Mouse (Mus musculus): ENCODE data around the gene Mrpl16. TPM values are rescaled to one million over a fixed set of nuclear protein-coding genes. Genes with fewer than 3 reads are reported as not detected.

Mrpl16 gene
- polyA plus RNA-seq (2016; fragmentation: Nextera tagmentation; extraction: Ambion mirVana) = 45.6 and 48.1 TPM in 2 replicates

DNA sequence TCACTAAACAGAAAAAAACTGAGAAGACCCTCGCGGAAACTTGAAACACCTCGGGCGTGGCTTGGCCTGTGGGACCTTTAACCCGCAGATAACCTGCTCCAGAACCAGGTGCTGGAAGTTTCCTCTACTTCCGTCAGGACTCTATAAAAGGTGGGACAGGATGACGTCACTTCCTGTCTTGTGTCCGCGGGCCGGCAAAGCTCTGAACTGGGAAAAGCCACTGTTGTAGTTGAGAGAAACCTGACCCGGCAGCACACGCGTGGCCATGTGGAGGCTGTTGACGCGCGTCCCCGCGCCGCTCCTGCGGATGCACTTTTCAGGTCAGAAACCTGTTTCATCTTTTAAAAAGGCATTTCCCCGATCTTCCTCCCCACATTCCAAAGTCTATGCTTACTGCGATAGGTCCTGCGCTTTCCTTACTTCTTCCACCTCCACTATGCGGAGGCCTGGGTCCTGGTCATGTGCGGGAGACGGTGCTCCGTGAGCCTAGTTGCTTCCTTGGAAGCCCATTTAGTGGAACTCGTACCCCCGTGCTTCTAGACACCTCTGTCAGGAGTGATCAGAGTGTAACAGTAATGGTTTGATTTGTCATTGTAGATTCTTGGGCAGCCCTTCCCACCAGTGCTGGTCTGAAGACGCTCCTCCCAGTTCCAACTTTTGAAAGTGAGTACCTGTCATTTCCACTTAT is at the start of gene Mrpl16:
Gene Mrpl16 (plus strand): TSS at position 187 of the 688 bp plus-strand sequence.
- under 1% methylated on average over 30 of the region's 30 CpGs for WGBS

DNA sequence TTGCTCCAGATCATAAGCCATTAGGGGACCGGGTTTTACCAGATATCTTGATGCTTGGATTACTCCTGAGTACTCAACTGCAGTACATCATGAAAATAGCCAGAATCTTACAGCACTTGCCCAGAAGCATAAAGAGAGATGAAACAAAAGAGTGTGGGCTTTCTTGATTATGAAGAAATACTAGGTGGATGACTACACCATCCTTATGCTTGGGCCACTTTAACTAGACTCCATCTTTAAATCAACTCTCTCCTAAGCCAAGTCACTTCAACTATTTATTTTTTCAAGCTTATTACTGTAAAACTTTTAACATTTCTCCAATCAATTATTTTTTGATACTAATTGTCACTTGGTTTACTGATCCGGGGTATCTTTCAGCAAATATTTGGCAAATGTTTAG is 46.3 kb upstream of the Mrpl16 start:
- Histone ChIP-seq H3K9ac (no peak overlapping the region), H3K4me3 (no peak overlapping the region), H3K4me2 (replicated peaks) (no peak overlapping the region), H3K27ac (no peak overlapping the region), H3K9me3 (no peaks in the 10 kb centered on the region), H3K27me3 (no peaks in the 10 kb centered on the region), H3K4me1 (no peaks in the 10 kb centered on the region), H3K36me3 (no peaks in the 10 kb centered on the region)
- WGBS = 84% methylated on average over 2 of the region's 2 CpGs
- no peak for ATAC-seq (ENCODE audit: insufficient number of reproducible peaks, insufficient read depth, low FRiP score, low TSS enrichment)

More for the DNA sequence above, at the start of gene Mrpl16:
- Histone ChIP-seq H3K4me2 (replicated peaks) (peak within 1 kb of the TSS; percentile 72), H3K36me3 (peaks cover 12% of the 10 kb centered on the region), H3K27ac (0 out of 2 replicates have a peak within 1 kb of the TSS, but pooled peaks have one; percentile 23), H3K27me3 (no peaks in the 10 kb centered on the region), H3K9me3 (no peaks in the 10 kb centered on the region), H3K4me1 (0 out of 2 replicates have a peak, but pooled peaks cover 5% of the 10 kb centered on the region), H3K4me3 (peak within 1 kb of the TSS; percentile 64), H3K9ac (peak within 1 kb of the TSS; percentile 69)
- ATAC-seq (ENCODE audit: insufficient number of reproducible peaks, insufficient read depth, low FRiP score, low TSS enrichment) = peak; percentile 88

- Histone ChIP-seq H3K36me3 (no peaks in the 10 kb centered on the region), H3K9me3 (no peaks in the 10 kb centered on the region), H3K4me3 (no peak overlapping the region), H3K9ac (no peak overlapping the region), H3K27ac (no peak overlapping the region), H3K27me3 (no peaks in the 10 kb centered on the region), H3K4me2 (replicated peaks) (no peak overlapping the region), H3K4me1 (no peaks in the 10 kb centered on the region)
- 83% methylated on average over 6 of the region's 6 CpGs for WGBS
- no peak for ATAC-seq (ENCODE audit: insufficient number of reproducible peaks, insufficient read depth, low FRiP score, low TSS enrichment)
Observed at GRCm38 (mm10) chr19:11724275-11724674, 45.9 kb upstream of the Mrpl16 start.

DNA sequence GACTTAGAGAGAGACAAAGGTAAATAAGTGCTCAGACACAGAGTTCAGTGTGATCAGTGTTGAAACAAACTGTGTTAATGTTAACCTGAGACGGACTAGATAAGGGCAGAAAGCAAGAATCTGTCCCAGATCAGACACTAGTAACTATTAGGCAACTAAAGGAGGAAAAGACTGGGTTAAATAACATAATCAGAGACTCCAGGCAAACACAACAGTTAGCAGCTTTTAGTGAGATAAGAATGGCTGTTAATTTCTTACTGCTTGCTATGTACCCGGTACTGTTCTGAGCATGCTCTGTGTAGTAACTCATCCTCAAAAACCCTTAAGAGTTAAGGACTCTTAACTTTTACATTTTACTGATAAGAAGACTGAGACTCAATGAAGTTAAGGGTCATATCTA is 44.3 kb upstream of the Mrpl16 start:
- no peak overlapping the region for H3K9ac ChIP-seq
- ATAC-seq (ENCODE audit: insufficient number of reproducible peaks, insufficient read depth, low FRiP score, low TSS enrichment) = no peak
- no peaks in the 10 kb centered on the region for H3K9me3 ChIP-seq
- H3K27me3 ChIP-seq = no peaks in the 10 kb centered on the region
- H3K4me1 ChIP-seq = no peaks in the 10 kb centered on the region
- WGBS = 87% methylated on average over 2 of the region's 2 CpGs
- H3K27ac ChIP-seq = no peak overlapping the region
- no peak overlapping the region for H3K4me3 ChIP-seq
- H3K36me3 ChIP-seq = no peaks in the 10 kb centered on the region
- no peak overlapping the region for H3K4me2 ChIP-seq (replicated peaks)

DNA sequence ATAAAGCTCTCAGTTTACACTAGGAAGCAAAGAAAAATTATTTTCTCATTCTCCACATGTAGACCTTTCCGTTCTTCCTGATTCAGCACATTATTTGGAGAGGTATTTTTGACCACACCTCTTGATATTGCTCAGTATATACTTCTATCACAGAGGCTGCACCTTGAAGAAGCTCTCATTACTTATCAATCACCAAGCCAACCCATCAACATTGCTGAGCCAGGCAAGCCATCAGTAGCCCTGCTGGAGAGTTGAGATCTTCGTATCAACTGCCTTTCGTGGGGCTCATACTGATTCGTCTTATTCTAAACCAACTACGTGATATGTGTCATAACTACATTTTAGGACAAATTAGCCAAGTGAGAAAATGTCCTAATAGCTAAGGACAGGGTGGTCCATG is 42.9 kb upstream of the Mrpl16 start:
- Histone ChIP-seq H3K4me3 (no peak overlapping the region), H3K36me3 (no peaks in the 10 kb centered on the region), H3K27ac (no peak overlapping the region), H3K9me3 (no peaks in the 10 kb centered on the region), H3K9ac (no peak overlapping the region), H3K4me2 (replicated peaks) (no peak overlapping the region), H3K4me1 (no peaks in the 10 kb centered on the region), H3K27me3 (no peaks in the 10 kb centered on the region)
- WGBS = 90% methylated on average over 5 of the region's 5 CpGs
- ATAC-seq (ENCODE audit: insufficient number of reproducible peaks, insufficient read depth, low FRiP score, low TSS enrichment) = no peak

- WGBS = 73% methylated on average over 1 of the region's 1 CpGs
- no peaks in the 10 kb centered on the region for H3K27me3 ChIP-seq
- no peaks in the 10 kb centered on the region for H3K36me3 ChIP-seq
- ATAC-seq (ENCODE audit: insufficient number of reproducible peaks, insufficient read depth, low FRiP score, low TSS enrichment) = no peak
- no peaks in the 10 kb centered on the region for H3K9me3 ChIP-seq
- H3K4me1 ChIP-seq = no peaks in the 10 kb centered on the region
- H3K27ac ChIP-seq = no peak overlapping the region
- no peak overlapping the region for H3K9ac ChIP-seq
- H3K4me2 ChIP-seq (replicated peaks) = no peak overlapping the region
- no peak overlapping the region for H3K4me3 ChIP-seq
Observed at GRCm38 (mm10) chr19:11730278-11730677, 39.9 kb upstream of the Mrpl16 start.

GRCm38 (mm10) chr19:11736455-11736854 is 33.7 kb upstream of the Mrpl16 start:
- Histone ChIP-seq H3K9me3 (no peaks in the 10 kb centered on the region), H3K4me2 (replicated peaks) (no peak overlapping the region), H3K27ac (no peak overlapping the region), H3K4me1 (no peaks in the 10 kb centered on the region), H3K9ac (no peak overlapping the region), H3K4me3 (no peak overlapping the region), H3K36me3 (no peaks in the 10 kb centered on the region), H3K27me3 (no peaks in the 10 kb centered on the region)
- WGBS = 54% methylated on average over 1 of the region's 1 CpGs
- no peak for ATAC-seq (ENCODE audit: insufficient number of reproducible peaks, insufficient read depth, low FRiP score, low TSS enrichment)

DNA sequence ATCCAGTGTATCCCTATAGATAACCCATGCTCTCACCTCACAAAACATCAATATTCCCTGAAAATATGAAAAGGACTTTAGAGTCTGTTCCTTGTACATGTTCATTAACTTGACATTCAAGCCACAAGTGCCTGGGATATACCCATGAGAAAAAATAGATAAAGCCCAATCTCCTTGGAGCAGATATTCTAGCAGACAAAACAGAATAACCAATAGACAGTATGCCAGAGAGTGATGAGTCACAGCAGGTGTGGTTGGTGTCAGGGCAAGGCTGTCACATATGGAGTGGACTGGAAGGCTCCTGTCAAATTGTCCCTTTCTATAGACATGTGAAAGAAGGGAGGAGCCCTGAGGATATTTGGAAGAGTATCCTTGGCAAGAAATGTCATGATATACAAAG is 24.5 kb upstream of the Mrpl16 start:
- Histone ChIP-seq H3K9me3 (no peaks in the 10 kb centered on the region), H3K4me1 (no peaks in the 10 kb centered on the region), H3K9ac (no peak overlapping the region), H3K27me3 (no peaks in the 10 kb centered on the region), H3K4me2 (replicated peaks) (no peak overlapping the region), H3K36me3 (no peaks in the 10 kb centered on the region), H3K27ac (no peak overlapping the region), H3K4me3 (no peak overlapping the region)
- ATAC-seq (ENCODE audit: insufficient number of reproducible peaks, insufficient read depth, low FRiP score, low TSS enrichment) = no peak

- ATAC-seq (ENCODE audit: insufficient number of reproducible peaks, insufficient read depth, low FRiP score, low TSS enrichment) = no peak
- Histone ChIP-seq H3K27me3 (no peaks in the 10 kb centered on the region), H3K4me3 (no peak within 1 kb of the TSS), H3K9me3 (no peaks in the 10 kb centered on the region), H3K36me3 (no peaks in the 10 kb centered on the region), H3K27ac (no peak within 1 kb of the TSS), H3K9ac (no peak within 1 kb of the TSS), H3K4me1 (no peaks in the 10 kb centered on the region), H3K4me2 (replicated peaks) (no peak within 1 kb of the TSS)
- 89% methylated on average over 2 of the region's 2 CpGs for WGBS
Observed at GRCm38 (mm10) chr19:11747298-11747697, 22.9 kb upstream of the Mrpl16 start, which contains the start of gene Gif. Gif (plus strand) TSS chr19:11747554.

DNA sequence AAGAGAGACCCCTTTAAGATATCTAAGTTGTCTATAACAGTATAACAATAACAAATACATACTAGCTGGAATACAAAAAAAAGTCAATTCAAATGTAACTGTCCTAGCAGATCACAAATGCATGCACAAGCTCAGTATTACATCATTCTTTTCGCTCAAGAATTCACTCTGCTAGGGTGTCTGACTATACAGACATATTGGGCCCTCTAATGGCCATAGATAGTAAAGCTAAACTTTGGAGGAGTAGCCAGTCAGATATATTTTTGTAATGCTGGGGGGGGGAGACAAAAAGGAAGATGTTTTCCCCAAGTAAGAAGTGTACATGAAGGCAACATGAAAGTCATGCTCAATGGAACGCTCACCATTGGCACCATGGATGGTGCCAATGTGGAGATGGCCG is 5.1 kb upstream of the Mrpl16 start:
- Histone ChIP-seq H3K36me3 (no peaks in the 10 kb centered on the region), H3K4me3 (no peak overlapping the region), H3K4me1 (no peaks in the 10 kb centered on the region), H3K27me3 (no peaks in the 10 kb centered on the region), H3K9ac (no peak overlapping the region), H3K27ac (no peak overlapping the region), H3K9me3 (no peaks in the 10 kb centered on the region), H3K4me2 (replicated peaks) (no peak overlapping the region)
- 79% methylated on average over 3 of the region's 3 CpGs for WGBS
- no peak for ATAC-seq (ENCODE audit: insufficient number of reproducible peaks, insufficient read depth, low FRiP score, low TSS enrichment)

GRCm38 (mm10) chr19:11766413-11766812 is 3.8 kb upstream of the Mrpl16 start:
- Histone ChIP-seq H3K4me3 (no peak overlapping the region), H3K9me3 (no peaks in the 10 kb centered on the region), H3K27ac (no peak overlapping the region), H3K4me2 (replicated peaks) (no peak overlapping the region), H3K9ac (no peak overlapping the region), H3K36me3 (no peaks in the 10 kb centered on the region), H3K27me3 (no peaks in the 10 kb centered on the region), H3K4me1 (0 out of 2 replicates have a peak, but pooled peaks cover 5% of the 10 kb centered on the region)
- 80% methylated on average over 4 of the region's 4 CpGs for WGBS
- ATAC-seq (ENCODE audit: insufficient number of reproducible peaks, insufficient read depth, low FRiP score, low TSS enrichment) = no peak

- Histone ChIP-seq H3K9ac (no peak overlapping the region), H3K4me2 (replicated peaks) (no peak overlapping the region), H3K27me3 (no peaks in the 10 kb centered on the region), H3K27ac (no peak overlapping the region), H3K9me3 (no peaks in the 10 kb centered on the region), H3K4me3 (no peak overlapping the region), H3K4me1 (0 out of 2 replicates have a peak, but pooled peaks cover 5% of the 10 kb centered on the region), H3K36me3 (no peaks in the 10 kb centered on the region)
- WGBS = 18% methylated on average over 3 of the region's 3 CpGs
- no peak for ATAC-seq (ENCODE audit: insufficient number of reproducible peaks, insufficient read depth, low FRiP score, low TSS enrichment)
Observed at GRCm38 (mm10) chr19:11768163-11768562, 2.0 kb upstream of the Mrpl16 start.

Measured in embryonic facial prominence, embryonic 12.5 days (tissue).